Mouse (Mus musculus) WW6 (cell line): ENCODE data around the gene Psma3.

Source experiments
- DNase-seq: peaks from one replicate; pipeline ENCODE4 v3.0.0-alpha.2; 2013; ENCODE audit warnings: low read depth, low spot score

The Psma3 gene

DNA sequence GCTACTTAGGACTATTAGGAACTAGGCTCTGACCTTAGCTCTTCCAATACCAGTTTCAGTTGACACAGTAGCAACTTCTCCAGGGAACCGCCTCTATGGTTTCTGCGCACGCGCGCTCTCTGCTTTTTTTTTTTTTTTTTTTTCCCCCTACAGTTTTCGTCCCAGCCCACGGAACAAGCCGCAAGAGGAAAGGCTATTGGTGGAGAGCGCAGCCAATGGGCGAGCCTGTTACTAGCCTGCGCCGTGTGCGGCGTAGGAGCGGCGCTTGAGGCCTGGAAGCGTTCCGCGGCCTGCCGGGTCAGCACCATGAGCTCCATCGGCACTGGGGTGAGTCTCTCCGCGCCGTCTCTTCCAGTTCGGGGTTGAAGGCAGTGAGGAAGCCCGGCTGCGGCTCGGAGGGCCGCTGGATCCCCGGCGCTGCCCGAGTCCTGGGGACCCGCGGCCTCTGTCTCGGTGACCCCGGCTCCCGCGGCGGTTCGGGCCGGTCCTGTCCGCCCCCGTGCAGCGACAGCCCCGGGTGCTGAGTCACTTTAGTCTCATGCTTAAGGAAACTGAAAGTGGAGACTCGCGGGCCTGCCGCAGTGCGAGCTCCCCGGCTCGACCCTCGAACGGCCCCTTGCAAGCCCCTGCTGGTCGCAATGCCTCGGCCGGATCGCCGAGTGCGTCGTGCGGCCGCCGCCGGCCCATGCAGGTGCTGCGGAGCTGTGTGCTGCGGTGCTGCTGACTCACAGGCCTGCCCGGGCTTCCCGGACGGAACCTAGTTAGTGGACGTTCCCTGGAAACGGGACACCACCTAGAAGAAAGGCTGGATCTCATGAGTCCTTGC lies at the start of gene Psma3:
TSS of gene Psma3 (plus strand) at position 181 of the 826 bp plus-strand sequence.
- DNase-seq, result peak; percentile 92

GRCm38 (mm10) chr12:70929781-70930180 lies 44.6 kb upstream of the Psma3 start:
- DNase-seq, result no peak

GRCm38 (mm10) chr12:70937150-70937549 lies 37.3 kb upstream of the Psma3 start:
- no peak for DNase-seq

DNA sequence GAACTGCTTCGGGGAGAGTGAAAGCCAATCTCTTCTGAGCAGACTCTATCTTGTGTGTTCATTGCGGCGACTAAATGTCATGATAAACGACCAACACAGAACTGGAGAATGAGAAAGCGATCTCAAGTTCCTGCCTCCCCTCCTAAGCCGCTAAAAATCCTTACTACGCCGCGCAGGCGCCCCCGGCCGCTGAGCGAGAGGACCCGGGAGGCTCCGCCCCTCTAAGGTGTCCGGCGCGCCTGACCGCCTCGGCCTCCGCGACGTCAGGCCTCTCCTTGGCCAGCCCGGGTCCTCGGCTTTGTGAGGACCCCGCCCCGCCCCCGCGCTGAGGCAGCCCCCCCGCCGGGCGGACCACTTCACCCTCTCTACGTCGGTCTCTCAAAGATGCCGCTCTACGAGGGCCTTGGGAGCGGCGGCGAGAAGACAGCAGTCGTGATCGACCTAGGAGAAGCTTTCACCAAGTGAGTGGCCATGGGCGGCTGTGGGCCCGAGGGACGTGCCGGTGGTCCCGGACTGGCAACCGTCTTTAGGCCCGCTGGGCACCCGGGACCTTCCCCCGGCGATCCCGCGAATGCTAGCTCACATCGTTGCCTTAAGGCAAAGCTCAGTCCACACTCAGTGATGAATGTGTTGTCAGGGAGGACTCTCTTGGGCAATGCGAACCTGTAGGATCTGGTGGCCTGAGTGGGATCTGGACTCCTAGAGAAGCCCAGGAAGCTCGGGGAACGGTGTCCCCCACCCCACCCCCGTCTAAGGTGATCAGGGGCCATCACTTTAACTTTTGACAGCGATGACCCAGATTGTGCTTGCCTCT lies 36.6 kb upstream of the Psma3 start, which contains the start of gene Actr10:
TSS of gene Actr10 (plus strand) at position 287 of the 814 bp plus-strand sequence.
- peak; percentile 62 for DNase-seq

GRCm38 (mm10) chr12:70940806-70941205 lies 33.6 kb upstream of the Psma3 start:
- no peak for DNase-seq

DNA sequence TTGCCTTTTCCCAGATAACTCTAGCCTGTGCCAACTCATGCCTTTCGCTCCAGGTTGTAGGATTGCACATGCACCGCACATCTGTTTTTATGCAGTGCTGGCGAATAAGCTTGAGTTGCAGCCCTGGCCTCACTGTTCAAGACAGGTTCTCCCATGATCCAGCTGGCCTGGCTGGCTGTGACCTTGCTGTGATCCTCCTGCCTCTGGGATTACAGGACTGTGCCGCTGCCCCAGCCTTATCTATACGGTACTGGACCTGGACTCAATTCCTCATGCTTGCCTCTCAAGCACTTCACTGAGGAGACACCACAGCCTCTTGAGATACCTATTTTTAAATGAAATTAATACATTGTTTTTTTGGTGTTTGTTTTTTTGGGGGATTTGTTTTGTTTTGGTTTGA lies 30.2 kb upstream of the Psma3 start:
- no peak for DNase-seq

DNA sequence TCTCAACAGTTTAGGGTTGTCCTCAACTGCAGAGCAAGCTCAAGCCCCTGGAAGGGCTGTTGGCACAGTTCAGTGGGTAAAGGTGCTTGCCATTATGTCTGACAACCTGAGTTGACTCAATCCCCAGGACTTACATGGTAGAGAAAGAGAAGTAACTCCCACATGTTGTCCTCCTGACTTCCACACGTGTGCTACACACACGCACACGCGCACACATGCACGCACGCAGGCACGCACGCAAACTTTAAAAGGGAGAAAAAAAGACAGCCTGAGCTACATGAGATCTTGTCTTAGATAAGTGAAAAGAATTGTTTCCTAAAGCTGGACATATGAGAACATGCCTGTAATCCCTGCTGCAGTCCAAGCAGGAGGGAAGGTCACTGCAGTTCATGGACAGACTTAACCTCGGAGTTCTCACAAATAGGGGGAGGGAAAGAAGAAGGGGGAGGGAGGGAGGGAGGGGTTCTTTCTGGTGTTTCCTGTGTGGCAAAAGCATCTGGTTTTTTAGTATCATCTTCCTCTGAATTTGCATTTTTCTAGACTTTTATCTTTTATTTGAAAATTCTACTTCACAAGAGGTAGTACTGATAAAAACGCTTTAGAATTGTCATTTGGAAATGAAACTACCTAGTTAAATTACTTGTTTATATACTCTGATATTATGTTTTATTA lies 27.7 kb upstream of the Psma3 start:
- no peak for DNase-seq

GRCm38 (mm10) chr12:70958640-70959039 lies 15.8 kb upstream of the Psma3 start:
- DNase-seq, result no peak

DNA sequence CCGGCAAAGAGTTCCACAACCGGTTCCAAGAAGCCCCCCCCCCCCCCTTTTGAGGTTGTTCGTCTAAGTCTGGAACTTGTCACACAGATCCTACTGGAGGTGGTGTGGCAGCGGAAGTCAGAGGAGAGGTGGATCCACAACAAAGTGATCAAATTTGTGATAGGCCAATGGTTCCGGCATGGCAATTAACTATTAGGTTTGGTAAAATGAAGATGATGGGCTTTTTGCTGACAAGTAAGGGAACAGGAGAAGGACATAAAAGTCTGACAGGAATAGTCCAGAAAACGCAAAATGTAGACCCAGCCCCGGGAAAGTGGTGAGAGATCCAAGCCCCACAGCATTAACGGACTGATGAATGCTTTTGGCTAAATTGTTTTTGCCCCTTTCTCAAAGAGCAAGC lies 6.8 kb upstream of the Psma3 start:
- DNase-seq, result no peak

GRCm38 (mm10) chr12:70968141-70968790 lies 6.2 kb upstream of the Psma3 start:
- DNase-seq, result peak; percentile 67

GRCm38 (mm10) chr12:70968791-70969307 lies 5.6 kb upstream of the Psma3 start:
- peak; percentile 45 for DNase-seq

GRCm38 (mm10) chr12:70969485-70970184 lies 4.8 kb upstream of the Psma3 start:
- DNase-seq, result peak; percentile 65

- DNase-seq, result no peak
Measured at GRCm38 (mm10) chr12:70973831-70974230, 590 bp upstream of the Psma3 start.

GRCm38 (mm10) chr12:70975406-70975805 lies 985 bp downstream of the Psma3 start:
- DNase-seq, result no peak

DNA sequence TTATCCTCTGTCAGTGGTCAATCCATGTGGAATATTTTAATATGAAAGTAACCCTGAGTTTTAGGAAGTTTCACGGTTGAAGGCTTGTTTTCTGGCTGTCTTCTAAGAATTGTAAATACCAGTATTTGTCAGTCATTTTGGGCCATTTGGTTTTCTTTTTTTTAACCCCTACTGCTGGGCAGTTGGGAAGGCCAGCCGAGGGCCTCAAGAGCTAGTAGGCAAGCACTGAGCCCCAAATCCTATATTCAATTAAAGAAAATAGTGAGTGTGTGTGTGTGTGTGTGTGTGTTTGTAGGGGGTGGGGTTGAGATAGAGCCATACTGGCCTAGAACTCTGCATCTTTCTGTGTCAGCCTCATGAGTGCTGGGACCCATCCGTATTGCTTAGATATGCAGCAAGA lies 1.5 kb downstream of the Psma3 start:
- DNase-seq, result no peak

DNA sequence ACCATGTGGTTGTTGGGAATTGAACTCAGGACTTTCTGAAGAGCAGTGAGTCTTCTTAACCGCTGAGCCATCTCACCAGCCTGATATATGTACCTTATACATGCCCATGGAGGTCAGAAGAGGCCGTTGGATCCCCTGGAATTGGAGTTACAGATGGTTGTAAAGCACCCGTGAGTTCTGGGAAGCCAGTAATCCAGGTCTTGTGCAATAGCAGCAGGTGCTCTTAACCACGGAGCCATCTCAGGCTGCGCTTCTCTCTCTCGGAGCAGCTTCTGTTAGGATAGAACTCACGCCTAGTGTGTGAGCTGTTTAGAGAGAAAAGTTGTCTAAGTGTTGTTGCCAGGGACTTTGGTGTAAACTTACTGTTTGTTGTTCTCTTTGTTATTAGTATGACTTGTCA lies 3.9 kb downstream of the Psma3 start:
- no peak for DNase-seq

GRCm38 (mm10) chr12:70984855-70985550 lies 10.6 kb downstream of the Psma3 start:
- DNase-seq, result no peak

- DNase-seq, result no peak
Measured at GRCm38 (mm10) chr12:70997225-70997624, 22.8 kb downstream of the Psma3 start.

DNA sequence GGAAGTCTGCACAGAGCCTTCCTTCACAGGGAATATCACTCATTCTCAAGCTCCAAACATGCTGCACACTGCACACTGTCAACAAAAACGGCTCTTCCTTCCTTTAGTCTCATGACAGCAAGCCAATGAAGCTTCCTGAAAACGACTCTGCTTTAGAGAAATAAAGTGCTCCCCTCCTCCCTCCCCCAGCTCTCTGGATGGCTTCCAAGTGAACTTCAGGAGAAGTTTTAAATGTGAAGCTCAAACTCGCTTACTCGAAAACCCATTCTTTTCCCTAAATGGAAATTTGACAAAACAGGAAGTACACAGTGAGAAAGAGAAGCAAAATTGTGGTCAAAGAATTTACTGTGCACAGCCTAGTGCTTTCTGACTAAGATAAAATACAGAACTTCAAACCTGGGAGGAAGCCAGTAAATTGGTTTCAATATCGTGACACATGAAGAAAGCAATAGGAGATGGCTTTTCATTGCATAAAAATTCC lies 25.0 kb downstream of the Psma3 start:
- no peak for DNase-seq

- no peak for DNase-seq
Measured at GRCm38 (mm10) chr12:71000344-71000743, 25.9 kb downstream of the Psma3 start.
